Mouse (Mus musculus) adrenal gland, postnatal 36 days (tissue): ENCODE data around the gene Grik3. TPM values are rescaled to one million over a fixed set of nuclear protein-coding genes. Genes with fewer than 3 reads are reported as not detected.
A peak's percentile ranks its signal among the peaks of the same experiment; 100 is the strongest.
"Not testable (repeated sequence)": the region's sequence is repeated elsewhere in the genome, so short reads cannot be mapped to it uniquely, and the experiment has no call there.

Source experiments
- DNase-seq, 2 experiments: peaks; one replicate each; pipeline ENCODE4 v3.0.0; 2021; ENCODE audit warnings: mixed read lengths in 1 of 2
- total RNA-seq, 2 experiments: library from RNA; stranded (reverse); gene quantifications; 2 replicates each; pipeline ENCODE4 v1.2.3; 2021

Grik3 gene
- total RNA-seq, 2 experiments from 2014 or later = 0.30 to 0.33 TPM

DNA sequence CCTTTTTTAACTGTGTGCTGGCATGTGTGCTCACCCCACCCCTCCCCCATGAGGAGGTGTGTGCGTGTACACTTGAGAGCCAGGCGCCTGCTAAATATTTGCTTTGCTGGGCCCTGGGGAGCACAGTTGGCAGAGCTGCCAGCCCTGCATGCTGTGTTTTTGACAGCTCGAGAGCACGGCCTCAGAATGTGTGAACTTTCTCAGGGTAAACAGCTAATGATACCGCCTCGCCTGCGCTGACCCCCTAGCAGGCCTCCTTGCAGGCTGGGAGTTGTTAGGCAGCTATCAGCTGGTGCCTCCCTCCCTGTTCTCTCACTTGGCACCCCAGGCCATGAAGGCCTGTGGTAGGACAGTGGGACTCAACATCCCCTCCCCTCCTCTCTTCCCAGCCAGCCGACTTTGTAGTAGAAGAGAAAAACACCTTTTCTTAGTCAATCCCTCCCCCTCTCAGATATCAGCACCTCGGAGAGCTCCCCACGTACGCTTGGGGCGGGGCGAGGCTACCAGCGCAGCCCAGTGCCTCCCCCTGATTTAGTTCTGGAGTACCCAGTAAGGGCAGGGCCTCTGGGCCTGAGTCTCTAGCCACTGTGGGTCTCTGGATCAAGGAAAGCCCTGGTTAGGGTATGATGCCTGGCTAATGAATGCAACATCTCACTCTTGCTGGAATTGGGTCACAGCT lies 99.9 kb downstream of the Grik3 start:
- peak; percentile 63 for DNase-seq

GRCm38 (mm10) chr4:125592663-125593062 lies 102.2 kb downstream of the Grik3 start:
- DNase-seq = no peak

GRCm38 (mm10) chr4:125595011-125595410 lies 104.5 kb downstream of the Grik3 start:
- DNase-seq = no peak

GRCm38 (mm10) chr4:125598677-125599076 lies 108.2 kb downstream of the Grik3 start:
- DNase-seq = no peak

DNA sequence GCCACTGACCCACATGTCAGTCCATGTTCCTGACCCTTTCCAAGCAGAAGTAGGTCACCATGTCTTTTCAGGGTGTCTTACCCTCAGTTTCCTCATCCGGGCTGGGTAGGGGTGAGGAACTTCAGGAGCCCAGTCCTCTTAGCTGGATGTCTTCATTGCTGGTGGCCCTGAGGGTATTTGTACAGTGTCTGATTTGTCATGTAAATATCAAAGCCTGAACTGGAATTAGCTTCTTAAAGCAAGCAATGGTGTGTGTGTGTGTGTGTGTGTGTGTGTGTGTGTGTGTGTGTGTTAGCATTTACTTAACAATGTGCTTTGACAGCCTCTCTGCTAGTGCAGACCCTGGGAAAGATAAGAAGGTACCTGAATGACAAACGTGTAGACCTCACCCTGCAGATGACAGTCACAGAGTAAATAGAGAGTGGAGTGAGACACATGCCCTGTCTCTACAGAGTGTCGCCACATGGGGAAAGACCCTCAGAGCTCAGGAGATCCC lies 109.1 kb downstream of the Grik3 start:
- DNase-seq = no peak

DNA sequence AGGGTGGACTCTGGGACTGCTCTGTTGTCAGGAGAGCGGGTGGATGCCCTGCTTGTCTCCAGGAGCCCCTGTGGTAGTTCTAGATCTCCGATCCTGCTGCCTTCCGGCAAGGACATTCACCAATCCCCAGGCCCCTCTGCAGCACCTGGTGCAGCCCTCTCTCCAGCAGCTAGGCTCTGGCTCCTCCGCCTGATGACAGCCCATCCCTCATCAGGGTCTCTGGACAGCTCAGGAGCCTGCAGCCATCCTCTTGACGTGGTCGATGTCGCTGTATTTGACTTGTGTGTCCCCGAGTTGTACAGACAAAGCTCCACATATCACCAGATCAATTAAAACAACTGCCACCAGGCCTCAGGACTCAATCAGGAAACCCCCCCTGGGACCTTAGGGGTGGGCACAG lies 110.1 kb downstream of the Grik3 start:
- no peak for DNase-seq

GRCm38 (mm10) chr4:125601301-125601700 lies 110.8 kb downstream of the Grik3 start:
- DNase-seq = no peak

DNA sequence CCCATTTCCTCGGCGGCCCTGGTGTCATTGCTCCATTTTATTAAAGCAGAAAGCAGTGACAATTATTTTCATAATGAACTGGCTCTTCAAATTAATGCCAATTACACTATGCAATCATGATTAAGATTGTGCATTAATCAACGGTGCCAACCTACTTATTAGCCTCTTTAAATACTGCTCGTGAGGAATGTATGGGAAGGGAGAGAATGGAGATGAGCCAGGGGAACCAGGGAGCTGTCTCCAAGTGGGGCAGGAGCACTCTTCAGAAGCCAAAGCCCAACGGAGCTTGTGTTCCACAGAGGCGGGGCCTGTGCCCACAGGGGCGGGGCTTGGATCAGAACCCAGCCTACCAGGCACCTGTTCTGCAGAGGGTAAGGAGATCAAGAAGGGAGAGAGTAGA lies 114.0 kb downstream of the Grik3 start:
- DNase-seq = no peak

GRCm38 (mm10) chr4:125606147-125606546 lies 115.6 kb downstream of the Grik3 start:
- DNase-seq = no peak

DNA sequence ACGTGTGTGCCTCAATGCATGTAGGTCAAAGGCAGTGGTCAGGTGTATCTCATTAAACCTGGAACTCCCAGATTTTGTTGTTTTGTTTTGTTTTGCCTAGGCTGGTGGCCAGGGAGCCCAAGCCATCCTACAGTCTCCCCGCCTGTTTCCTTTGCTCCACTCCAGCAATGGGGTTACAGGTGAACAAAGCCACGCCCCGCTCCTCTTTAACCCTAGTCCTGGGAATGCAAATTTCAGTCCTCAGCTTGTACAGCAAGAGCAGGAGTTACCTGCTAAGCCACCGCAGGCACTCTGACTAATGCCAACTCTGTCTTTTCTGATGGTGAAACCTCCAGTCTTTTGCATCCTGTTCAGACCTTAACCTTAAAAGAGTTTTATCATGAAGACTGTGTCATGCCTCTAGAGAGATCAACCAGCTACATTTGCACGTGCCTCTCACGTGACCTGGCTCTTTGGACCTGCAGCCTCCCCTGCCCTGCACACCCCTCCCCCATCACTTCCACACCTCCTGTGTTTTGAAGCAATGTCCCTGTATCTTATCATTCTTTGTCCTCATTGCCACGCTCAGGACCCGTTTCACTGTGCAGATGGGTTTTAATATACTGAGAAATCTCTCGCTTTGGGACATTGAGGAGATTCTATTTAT lies 117.0 kb downstream of the Grik3 start:
- no peak for DNase-seq

- not testable (repeated sequence) for DNase-seq
Observed at GRCm38 (mm10) chr4:125608896-125609295, 118.4 kb downstream of the Grik3 start.

DNA sequence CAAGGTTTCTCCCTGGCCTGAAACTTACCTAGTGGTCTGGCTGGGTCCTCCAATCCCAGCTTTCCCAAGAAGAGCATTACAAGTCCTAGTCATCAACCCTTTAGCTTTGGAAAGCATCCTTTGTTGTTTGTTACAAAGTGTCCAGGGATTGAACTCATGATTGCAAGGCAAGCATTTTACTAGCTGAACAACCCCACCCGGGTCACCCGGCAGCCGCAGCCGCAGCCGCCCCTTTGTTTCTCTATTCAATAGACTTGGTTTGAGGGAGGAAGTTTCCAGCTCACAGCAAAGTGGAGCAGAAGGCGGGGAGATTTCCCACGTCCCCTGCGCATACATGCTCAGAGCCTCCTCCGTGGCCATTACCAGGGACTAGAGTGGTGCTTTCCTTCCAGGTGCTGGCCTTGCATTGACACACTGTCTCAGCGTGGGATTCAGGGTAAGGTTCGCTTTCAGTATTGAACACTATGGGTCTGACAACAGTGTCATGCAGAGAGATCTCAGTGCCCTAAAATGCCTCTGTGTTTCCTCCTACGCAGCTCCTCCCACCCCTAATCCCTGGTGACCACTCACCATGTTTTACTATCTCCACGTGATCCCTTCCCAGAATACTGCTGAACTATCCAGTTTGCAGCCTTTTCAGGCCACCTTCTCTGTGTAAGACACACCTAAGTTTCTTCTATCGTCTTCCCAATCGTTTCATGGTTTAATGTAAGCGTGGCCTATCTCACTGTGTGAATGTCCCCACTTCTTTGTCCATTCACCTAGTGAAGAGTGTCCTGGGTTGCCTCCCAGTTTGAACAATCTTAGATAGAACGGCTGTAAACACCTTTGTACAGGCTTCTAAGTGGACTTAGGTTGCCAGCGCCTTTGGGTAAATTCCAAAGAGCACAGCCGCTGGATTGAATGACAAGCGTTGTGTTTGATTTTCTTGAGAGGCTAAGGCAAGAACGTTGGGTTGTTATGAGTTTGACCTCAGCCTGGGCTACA lies 119.1 kb downstream of the Grik3 start:
- DNase-seq = no peak

DNA sequence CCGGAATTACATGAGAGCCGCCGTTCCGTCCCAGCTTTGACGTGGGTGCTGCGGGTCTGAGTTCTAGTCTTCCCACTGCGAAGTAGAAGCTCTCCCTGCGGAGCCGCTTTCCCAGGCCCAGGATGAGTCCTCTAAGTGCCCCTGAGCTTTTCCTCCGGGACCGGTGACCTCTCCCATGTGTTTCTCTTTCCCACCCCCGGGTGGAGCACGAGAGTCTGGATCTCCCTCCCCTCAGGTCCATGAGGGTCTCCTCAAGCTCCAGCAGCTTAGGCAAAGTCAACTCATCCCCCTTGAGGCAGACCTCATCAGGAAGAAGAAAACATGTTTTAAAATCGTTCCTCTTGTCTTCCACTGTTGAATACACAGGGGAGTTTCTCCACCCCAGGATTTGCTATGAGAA lies 127.4 kb downstream of the Grik3 start:
- DNase-seq = no peak

DNA sequence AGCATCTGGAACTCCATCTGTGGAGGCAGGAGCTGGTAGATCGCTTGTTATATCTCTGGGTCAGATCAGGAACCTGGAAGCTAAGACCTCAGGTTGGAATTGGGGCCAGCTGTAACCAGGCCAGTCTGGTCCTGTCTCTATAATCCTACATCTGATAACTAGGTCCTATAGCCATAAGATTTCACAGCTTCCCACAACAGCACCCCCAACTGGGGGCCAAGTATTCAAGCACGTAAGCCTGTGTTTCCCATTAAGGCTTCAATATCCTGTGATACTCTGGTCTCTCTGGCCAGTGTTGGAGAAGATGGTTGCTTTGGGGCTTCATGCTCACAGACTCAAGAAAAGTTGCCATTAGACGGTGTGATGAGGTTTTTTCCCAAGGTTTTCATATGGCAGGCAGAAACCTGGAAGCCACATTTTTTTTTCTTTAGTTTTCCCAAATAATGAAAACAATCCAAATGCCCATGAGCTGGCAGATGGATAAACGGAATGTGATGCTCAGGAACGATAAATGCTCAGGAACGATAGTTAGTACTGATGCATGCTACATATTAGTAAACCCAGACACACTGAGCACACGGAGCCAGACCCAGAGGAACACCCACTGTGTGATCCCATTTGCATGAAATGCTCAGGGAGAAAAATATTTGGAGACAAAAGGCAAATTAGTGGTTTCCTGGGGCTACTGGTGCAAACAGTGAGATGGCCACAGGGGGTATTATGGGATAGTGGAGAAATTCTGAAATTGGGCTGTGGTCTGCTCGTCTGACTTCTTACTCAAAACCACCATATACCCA lies 128.2 kb downstream of the Grik3 start:
- DNase-seq = no peak

DNA sequence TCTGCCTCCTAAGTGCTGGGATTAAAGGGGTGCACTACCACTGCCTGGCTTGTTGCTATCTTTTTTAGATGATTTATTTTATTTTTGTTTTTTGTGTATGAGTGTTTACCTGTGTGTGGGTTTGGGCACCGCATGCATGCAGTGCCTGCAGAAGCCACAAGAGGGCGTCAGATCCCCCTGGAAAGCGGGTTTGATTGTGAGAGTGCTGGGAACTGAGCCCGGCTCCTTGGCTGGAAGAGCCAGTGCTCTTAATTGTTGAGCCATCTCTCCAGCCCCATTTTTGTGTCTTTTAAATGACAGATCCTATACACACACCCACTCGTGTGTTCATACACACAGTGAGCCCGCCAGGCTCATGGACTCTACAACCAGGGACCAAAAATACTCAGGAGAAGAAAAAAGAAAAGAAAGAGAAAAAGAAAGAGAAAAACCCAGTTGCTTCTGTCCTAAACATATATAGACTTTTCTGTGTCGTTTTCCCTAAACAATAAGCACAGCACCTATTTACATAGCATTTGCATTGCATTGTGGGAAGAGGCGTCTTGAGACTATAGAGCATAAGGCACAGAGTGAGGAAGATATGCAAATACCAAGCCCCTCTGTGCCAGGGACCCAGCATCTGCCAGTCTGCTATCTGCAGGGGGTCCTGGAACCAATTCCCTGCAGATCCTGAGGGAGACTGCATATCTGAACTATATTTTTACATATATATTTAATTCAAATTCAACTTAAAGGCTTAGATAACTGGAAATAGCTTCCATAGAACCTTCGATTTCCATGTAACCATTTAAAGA lies 134.6 kb downstream of the Grik3 start:
- no peak for DNase-seq

DNA sequence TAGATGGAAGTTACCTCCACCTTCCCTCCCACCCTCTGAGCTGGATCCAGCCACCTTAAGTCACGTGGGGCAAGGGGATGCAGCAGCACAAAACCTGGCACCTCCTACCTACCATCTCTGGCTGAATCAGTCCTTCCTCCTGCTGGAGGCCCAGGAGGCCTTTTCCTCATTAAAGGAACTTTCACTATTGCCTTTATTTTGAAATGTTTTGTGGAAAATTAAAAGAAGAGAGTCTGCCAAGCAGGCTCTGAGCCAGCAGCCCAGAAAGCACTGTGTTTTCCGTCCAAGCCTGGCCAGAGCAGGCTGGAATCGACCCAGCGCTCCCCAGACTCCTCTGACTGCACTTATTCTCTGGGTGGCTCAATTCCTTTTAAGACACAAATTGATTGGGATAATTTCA lies 139.0 kb downstream of the Grik3 start:
- DNase-seq = peak; percentile 25 to 59

GRCm38 (mm10) chr4:125635037-125635436 lies 144.5 kb downstream of the Grik3 start:
- DNase-seq = no peak

DNA sequence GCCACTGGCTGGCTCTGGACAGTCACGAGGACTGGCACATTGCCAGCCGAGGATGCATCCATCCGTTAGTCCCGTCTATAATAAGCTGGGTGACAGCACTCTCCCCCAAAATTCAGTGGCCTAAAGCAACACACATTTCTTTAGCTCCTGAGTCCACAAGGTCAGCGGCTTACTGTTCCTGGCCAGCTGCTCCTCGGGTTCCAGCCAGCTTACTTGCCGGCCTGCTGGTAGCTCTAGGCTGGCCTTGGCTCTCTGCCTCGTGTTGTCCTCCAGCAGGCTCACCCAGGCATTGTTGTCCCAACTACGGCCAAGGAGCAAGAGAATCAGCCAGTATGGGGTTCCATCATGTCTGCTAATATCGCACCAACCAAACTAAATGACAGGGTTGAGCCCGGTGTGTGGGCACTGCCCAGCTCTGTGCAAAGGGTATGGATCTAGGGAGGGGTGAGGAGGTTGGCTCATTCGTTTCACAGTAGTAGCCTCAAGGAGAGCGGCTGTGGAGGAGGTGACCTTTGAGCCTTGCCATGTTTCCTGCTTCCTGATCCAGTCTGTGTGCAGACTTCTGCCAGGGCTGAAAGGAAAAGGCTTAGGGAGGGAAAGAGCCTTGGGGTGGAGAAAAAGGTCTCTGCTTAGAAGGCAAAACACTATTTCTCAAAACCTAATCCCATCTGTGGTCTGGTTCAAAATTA lies 146.3 kb downstream of the Grik3 start:
- peak; percentile 85 to 86 for DNase-seq

GRCm38 (mm10) chr4:125637364-125637763 lies 146.9 kb downstream of the Grik3 start:
- DNase-seq = no peak

- no peak for DNase-seq
Observed at GRCm38 (mm10) chr4:125640520-125640919, 150.0 kb downstream of the Grik3 start.
